ENCODE assay signal across 15 mouse cellular contexts in the genomic region with DNA sequence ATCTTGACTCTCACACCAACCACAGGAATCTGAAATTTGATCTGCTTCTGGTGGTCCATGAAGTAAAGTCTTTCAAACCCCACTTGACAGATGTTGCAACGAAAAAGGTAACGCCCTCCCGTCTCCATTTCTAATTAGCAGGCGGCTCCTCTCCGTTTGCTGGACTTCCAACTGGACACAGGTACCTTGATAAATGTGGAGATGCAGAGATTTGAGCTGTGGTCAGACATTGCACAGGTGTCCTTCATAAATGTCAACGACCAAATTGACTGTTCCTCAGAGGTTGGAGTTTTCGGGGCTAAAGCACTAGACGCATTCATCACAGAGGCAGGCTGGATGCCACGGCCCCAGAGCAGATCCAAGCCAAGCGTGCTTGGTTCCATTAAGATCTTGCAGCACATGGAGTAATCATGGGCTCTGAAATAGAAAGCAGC. TPM values are rescaled to one million over a fixed set of nuclear protein-coding genes. Genes with fewer than 3 reads are reported as not detected.
DNase-seq lines count a peak whose midpoint lies in the region; ATAC-seq and TF ChIP-seq lines count a peak whose summit lies in the region.
"Had no signal": no experiment of that assay in that cellular context is flagged by ENCODE, and none has a peak within 500 bp of the region (broad histone marks: within the 10 kb centered on the region; RNA-seq: fewer than 3 reads in every experiment).

No protein-coding gene starts in this region.

- TF ChIP-seq CTCF in lung, adult 2 months (IDR thresholded peaks at IDR 0.05; ENCODE audit: insufficient read depth, low read length), result no peak
- TF ChIP-seq CTCF in stomach, postnatal 0 days (IDR thresholded peaks at IDR 0.05; ENCODE audit: low read depth), result no peak

- 56% methylated on average over 10 of the region's 10 CpGs for WGBS in heart, embryonic 14.5 days
- WGBS in lung, embryonic 16.5 days, result 29% methylated on average over 10 of the region's 10 CpGs
- WGBS in lung, adult 2 months, result 39% methylated on average over 10 of the region's 10 CpGs
- WGBS in intestine, embryonic 15.5 days, result 35% methylated on average over 10 of the region's 10 CpGs
- 35% methylated on average over 10 of the region's 10 CpGs for WGBS in stomach, postnatal 0 days

- DNase-seq in heart, adult 8-10 months (ENCODE audit: low spot score), result no peak
- no peak for DNase-seq in lung, adult 2 months
- no peak for DNase-seq in stomach, postnatal 0 days (ENCODE audit: low spot score)
- DNase-seq in natural killer cell, adult 2 months (ENCODE audit: low spot score in 2 of 2), result no peak
- no peak for DNase-seq in urinary bladder, postnatal 25 days (ENCODE audit: low spot score)
- DNase-seq: adrenal gland, postnatal 14 days; cerebellum, adult 11-12 months; gastrocnemius, postnatal 36 days; kidney, adult 9 months; right cerebral cortex, postnatal 25 days had no signal

- H3K4me3 ChIP-seq in heart, embryonic 14.5 days (ENCODE audit: control insufficient read depth in 1 of 2, insufficient read depth in 1 of 2, low read depth in 1 of 2, low read length in 2 of 2), result no peak overlapping the region
- H3K4me3 ChIP-seq in lung, embryonic 16.5 days (ENCODE audit: low read length), result peak overlapping the region; percentile 32
- H3K4me3 ChIP-seq in lung, adult 2 months (replicated peaks; ENCODE audit: extremely low read depth, low read depth, low read length), result no peak overlapping the region
- H3K4me3 ChIP-seq in intestine, embryonic 15.5 days (replicated peaks), result no peak overlapping the region
- H3K4me3 ChIP-seq in stomach, postnatal 0 days (ENCODE audit: low read depth, low read length), result 0 out of 2 replicates have a peak overlapping the region, but pooled peaks have one; percentile 10
- H3K4me3 ChIP-seq: megakaryocyte, embryonic 14.5 days; neural tube, embryonic 12.5 days had no signal

- peak overlapping the region; percentile 25; the same call in 1 of the 2 replicates for H3K4me2 ChIP-seq in heart, embryonic 14.5 days (ENCODE audit: low read length)
- peak overlapping the region; percentile 45 for H3K4me2 ChIP-seq in lung, embryonic 16.5 days (ENCODE audit: low read depth, low read length)
- H3K4me2 ChIP-seq in intestine, embryonic 15.5 days (replicated peaks), result peak overlapping the region; percentile 44
- H3K4me2 ChIP-seq in stomach, postnatal 0 days (replicated peaks; ENCODE audit: low read depth), result peak overlapping the region; percentile 15; the same call in 1 of the 2 replicates
- H3K4me2 ChIP-seq: neural tube, embryonic 12.5 days had no signal

- H3K9ac ChIP-seq in heart, embryonic 14.5 days (ENCODE audit: low read length), result no peak overlapping the region
- H3K9ac ChIP-seq in lung, embryonic 16.5 days (ENCODE audit: low read length), result no peak overlapping the region
- no peak overlapping the region for H3K9ac ChIP-seq in intestine, embryonic 15.5 days
- H3K9ac ChIP-seq in stomach, postnatal 0 days (ENCODE audit: low read length), result no peak overlapping the region
- H3K9ac ChIP-seq: neural tube, embryonic 12.5 days had no signal

- no peak for TF ChIP-seq EP300 in stomach, postnatal 0 days (optimal IDR thresholded peaks at IDR 0.05)

- H3K27ac ChIP-seq in heart, embryonic 14.5 days (replicated peaks in 1 of 2; ENCODE audit: control insufficient read depth in 1 of 2, insufficient read depth in 1 of 2, low read depth in 2 of 2, low read length in 2 of 2), result no peak overlapping the region
- H3K27ac ChIP-seq in lung, embryonic 16.5 days (ENCODE audit: low read length), result no peak overlapping the region
- H3K27ac ChIP-seq in intestine, embryonic 15.5 days, result no peak overlapping the region
- no peak overlapping the region for H3K27ac ChIP-seq in stomach, postnatal 0 days (replicated peaks)
- H3K27ac ChIP-seq: neural tube, embryonic 12.5 days had no signal

- ATAC-seq in heart, embryonic 14.5 days (ENCODE audit: insufficient number of reproducible peaks, insufficient read depth, low FRiP score, low read depth), result no peak
- ATAC-seq in lung, embryonic 16.5 days (ENCODE audit: low read depth), result no peak
- no peak for ATAC-seq in intestine, embryonic 15.5 days
- no peak for ATAC-seq in stomach, postnatal 0 days (ENCODE audit: low FRiP score, low TSS enrichment)

- no peaks in the 10 kb centered on the region for H3K9me3 ChIP-seq in heart, embryonic 14.5 days (ENCODE audit: control insufficient read depth, low read length)
- no peaks in the 10 kb centered on the region for H3K9me3 ChIP-seq in lung, embryonic 16.5 days (ENCODE audit: control insufficient read depth, low read length)
- H3K9me3 ChIP-seq in intestine, embryonic 15.5 days, result no peaks in the 10 kb centered on the region
- H3K9me3 ChIP-seq in stomach, postnatal 0 days (ENCODE audit: control insufficient read depth, low read length), result no peaks in the 10 kb centered on the region
- H3K9me3 ChIP-seq: neural tube, embryonic 12.5 days had no signal

- H3K36me3 ChIP-seq in heart, embryonic 14.5 days (ENCODE audit: control insufficient read depth, insufficient read depth, low read length), result no peaks in the 10 kb centered on the region
- no peaks in the 10 kb centered on the region for H3K36me3 ChIP-seq in lung, embryonic 16.5 days (ENCODE audit: control insufficient read depth, insufficient read depth, low read length)
- no peaks in the 10 kb centered on the region for H3K36me3 ChIP-seq in intestine, embryonic 15.5 days
- H3K36me3 ChIP-seq in stomach, postnatal 0 days (ENCODE audit: control insufficient read depth, insufficient read depth, low read length), result no peaks in the 10 kb centered on the region
- H3K36me3 ChIP-seq: neural tube, embryonic 12.5 days had no signal

- H3K27me3 ChIP-seq in heart, embryonic 14.5 days (ENCODE audit: control insufficient read depth, insufficient read depth, low read length), result no peaks in the 10 kb centered on the region
- no peaks in the 10 kb centered on the region for H3K27me3 ChIP-seq in lung, embryonic 16.5 days (ENCODE audit: control insufficient read depth, insufficient read depth, low read depth, low read length)
- no peaks in the 10 kb centered on the region for H3K27me3 ChIP-seq in intestine, embryonic 15.5 days (replicated peaks)
- H3K27me3 ChIP-seq in stomach, postnatal 0 days (ENCODE audit: control insufficient read depth, insufficient read depth, low read length), result no peaks in the 10 kb centered on the region
- H3K27me3 ChIP-seq: megakaryocyte, embryonic 14.5 days; neural tube, embryonic 12.5 days had no signal

- H3K4me1 ChIP-seq in heart, embryonic 14.5 days (ENCODE audit: control insufficient read depth in 2 of 2, insufficient read depth in 2 of 2, low read length in 2 of 2), result no peaks in the 10 kb centered on the region; a peak in 1 of 4 replicates
- no peaks in the 10 kb centered on the region for H3K4me1 ChIP-seq in lung, embryonic 16.5 days (replicated peaks; ENCODE audit: control insufficient read depth, insufficient read depth, low read length)
- H3K4me1 ChIP-seq in lung, adult 2 months (ENCODE audit: control insufficient read depth, insufficient read depth, low read length), result no peaks in the 10 kb centered on the region
- no peaks in the 10 kb centered on the region for H3K4me1 ChIP-seq in intestine, embryonic 15.5 days (replicated peaks)
- H3K4me1 ChIP-seq in stomach, postnatal 0 days (replicated peaks; ENCODE audit: control insufficient read depth, insufficient read depth), result no peaks in the 10 kb centered on the region
- H3K4me1 ChIP-seq: neural tube, embryonic 12.5 days had no signal

- no peak for TF ChIP-seq POLR2A in lung, adult 2 months (IDR thresholded peaks at IDR 0.05; ENCODE audit: borderline replicate concordance, extremely low read depth, low read depth, low read length)

RNA-seq across cellular contexts. Expression of gene Intu, which starts 47.8 kb away (rescaled TPM):
- 3.3 and 4.1 TPM in 2 replicates for polyA plus RNA-seq in heart, embryonic 14.5 days (2014; fragmentation: Nextera tagmentation; extraction: Ambion mirVana)
- total RNA-seq in heart, adult 8-10 months (2022), result 10 to 100 TPM; 17.3 to 23.2 (median 20.6) TPM
- polyA plus RNA-seq in lung, embryonic 16.5 days (2015; fragmentation: Nextera tagmentation; extraction: Ambion mirVana), result 3.1 and 3.4 TPM in 2 replicates
- 3.0 and 4.0 TPM in 2 replicates for polyA plus RNA-seq in lung, adult 2 months (2012; rRNA removed)
- polyA plus RNA-seq in intestine, embryonic 15.5 days (2015; fragmentation: Nextera tagmentation; extraction: Ambion mirVana), result 1.9 and 2.2 TPM in 2 replicates
- 0.87 and 1.0 TPM in 2 replicates for polyA plus RNA-seq in stomach, postnatal 0 days (2015; fragmentation: Nextera tagmentation; extraction: Ambion mirVana)

Comparison
In these comparisons a context has a peak if more than half of its experiments do, and no peak if none do; other contexts are left out.
1. H3K4me3 ChIP-seq: peak in lung, embryonic 16.5 days (single experiment) and stomach, postnatal 0 days (single experiment); none in heart, embryonic 14.5 days (0 of 2), lung, adult 2 months (single experiment) and intestine, embryonic 15.5 days (single experiment).
2. Peak in every context shown above with its lines, with median percentiles within 50 percentile points of each other: H3K4me2 ChIP-seq.